Mouse (Mus musculus) olfactory bulb, adult 2 months (tissue): ENCODE results near the gene Taf3. TPM values are rescaled to one million over a fixed set of nuclear protein-coding genes. Genes with fewer than 3 reads are reported as not detected.

Experiments used
- H3K27ac ChIP-seq: fragments of 200-500 bp; 2 replicates; pipeline ENCODE4 v1.5.1; 2012; ENCODE audit warnings: low read depth, low read length; ENCODE audit not compliant: insufficient read depth
- H3K4me1 ChIP-seq: fragments of 200-500 bp; 2 replicates; pipeline ENCODE4 v1.6.1; 2012; ENCODE audit warnings: low read length; ENCODE audit not compliant: control insufficient read depth, insufficient read depth
- H3K4me3 ChIP-seq: fragments of 200-500 bp; 2 replicates; pipeline ENCODE4 v1.5.1; 2012; ENCODE audit warnings: mild to moderate bottlenecking, low read depth, low read length, moderate library complexity; ENCODE audit not compliant: insufficient read depth
- CTCF ChIP-seq: fragments of 200-500 bp; IDR thresholded peaks from 2 replicates; pipeline ENCODE4 v1.5.1; 2012; ENCODE audit warnings: low read depth, mild to moderate bottlenecking, low read length, moderate library complexity; ENCODE audit not compliant: insufficient read depth
- POLR2A ChIP-seq: fragments of 200-500 bp; IDR thresholded peaks from 2 replicates; pipeline ENCODE4 v1.6.1; 2012; ENCODE audit warnings: mild to moderate bottlenecking, low read depth, low read length, moderate library complexity; ENCODE audit not compliant: insufficient read depth
- WGBS: fragments of 180-500 bp; shearing (Covaris S2); methylation state at CpG from one replicate; pipeline ENCODE4 v1.1.7; 2018; 5-methylcytosine and 5-hydroxymethylcytosine counted together
- polyA plus RNA-seq: library from polyadenylated mRNA; stranded (reverse); fragments of >200 nt; gene quantifications from 2 replicates; pipeline ENCODE4 v1.2.4, GENCODE M21; 2012; ENCODE audit warnings: low replicate concordance; ENCODE audit not compliant: missing spikeins, insufficient read depth, insufficient read length

The Taf3 gene
- polyA plus RNA-seq, 1 experiment = not detected

GRCm38 (mm10) chr2:10074470-10074869, 26.1 kb upstream of the Taf3 start:
- H3K27ac ChIP-seq = no peak overlapping the region
- WGBS = 83% methylated on average over 7 of the region's 7 CpGs
- no peak overlapping the region for H3K4me3 ChIP-seq
- peaks cover 36% of the 10 kb centered on the region for H3K4me1 ChIP-seq
- TF ChIP-seq POLR2A (no peak), CTCF (no peak)

DNA sequence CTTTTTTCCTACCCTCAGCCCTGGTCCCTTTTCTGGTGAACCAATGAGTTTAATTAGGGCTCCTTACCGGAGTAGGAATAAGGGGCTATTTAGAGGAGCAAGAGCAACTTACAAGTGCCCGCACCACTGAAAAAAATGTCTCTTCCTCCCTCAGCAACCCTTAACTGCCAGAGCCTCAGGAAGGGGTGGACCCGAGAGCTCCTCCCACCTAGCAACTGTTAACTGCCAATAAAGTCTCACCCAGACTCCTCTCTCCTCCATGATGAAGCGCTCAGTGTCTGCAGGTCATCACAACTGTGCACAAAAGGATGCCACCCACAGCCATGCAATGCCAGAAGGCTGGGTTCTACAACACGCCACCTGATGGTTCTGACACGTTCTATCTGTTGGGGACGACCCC, 23.4 kb upstream of the Taf3 start:
- 74% methylated on average over 7 of the region's 7 CpGs for WGBS
- Histone ChIP-seq H3K4me1 (peaks cover 30% of the 10 kb centered on the region), H3K4me3 (no peak overlapping the region), H3K27ac (no peak overlapping the region)
- TF ChIP-seq CTCF (no peak), POLR2A (no peak)

GRCm38 (mm10) chr2:10058836-10059235, 10.4 kb upstream of the Taf3 start:
- 50% methylated on average over 5 of the region's 5 CpGs for whole genome bisulfite sequencing
- Histone ChIP-seq H3K27ac (no peak overlapping the region), H3K4me3 (no peak overlapping the region), H3K4me1 (no peaks in the 10 kb centered on the region)
- no peak for TF ChIP-seq POLR2A
- no peak for TF ChIP-seq CTCF

DNA sequence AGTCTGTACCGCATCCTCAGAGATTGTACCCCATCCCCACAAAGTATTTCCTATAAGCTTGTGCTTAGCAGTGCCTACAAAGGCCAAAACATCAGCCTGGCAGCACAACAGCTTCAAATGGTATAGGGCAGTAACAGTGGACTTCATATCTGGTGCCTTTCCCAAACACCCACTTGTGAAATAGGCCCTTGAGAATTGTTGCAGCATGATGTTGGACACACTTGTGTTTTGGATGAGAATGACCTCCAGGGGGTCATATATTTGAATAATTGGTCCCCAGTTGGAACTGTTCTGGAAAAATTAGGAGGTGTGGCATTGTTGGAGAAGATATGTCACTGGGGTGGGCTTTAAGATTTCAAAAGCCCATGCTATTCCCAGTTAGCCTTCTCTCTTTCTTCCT, 3.6 kb upstream of the Taf3 start:
- Histone ChIP-seq H3K4me1 (peaks cover 2% of the 10 kb centered on the region), H3K4me3 (no peak overlapping the region), H3K27ac (no peak overlapping the region)
- no peak for TF ChIP-seq POLR2A
- no peak for TF ChIP-seq CTCF
- 94% methylated on average over 1 of the region's 1 CpGs for WGBS

DNA sequence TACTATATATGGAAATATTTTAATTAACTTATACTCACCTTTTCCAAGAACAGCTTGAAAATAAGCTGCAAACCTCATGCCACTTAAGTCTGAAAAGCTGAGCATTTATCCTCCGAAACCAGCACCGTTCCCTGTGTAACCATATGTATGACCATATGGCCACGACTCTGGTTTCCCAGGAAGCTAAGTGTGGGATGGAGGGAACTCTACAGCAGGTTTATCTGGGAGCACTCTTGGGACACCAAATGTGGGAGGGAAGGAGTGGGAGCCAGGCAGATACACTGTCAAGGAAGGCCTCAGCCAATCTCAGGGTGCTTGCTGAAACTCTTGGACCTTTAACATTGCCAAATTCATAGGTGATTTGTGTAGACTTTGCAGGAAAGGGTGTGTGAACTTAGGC, 2.5 kb upstream of the Taf3 start:
- Histone ChIP-seq H3K4me3 (no peak overlapping the region), H3K4me1 (peaks cover 2% of the 10 kb centered on the region), H3K27ac (no peak overlapping the region)
- 94% methylated on average over 3 of the region's 3 CpGs for WGBS
- TF ChIP-seq CTCF (no peak), POLR2A (no peak)

- WGBS = 9% methylated on average over 10 of the region's 10 CpGs
Observed at GRCm38 (mm10) chr2:10049456-10049855, 1.1 kb upstream of the Taf3 start.

DNA sequence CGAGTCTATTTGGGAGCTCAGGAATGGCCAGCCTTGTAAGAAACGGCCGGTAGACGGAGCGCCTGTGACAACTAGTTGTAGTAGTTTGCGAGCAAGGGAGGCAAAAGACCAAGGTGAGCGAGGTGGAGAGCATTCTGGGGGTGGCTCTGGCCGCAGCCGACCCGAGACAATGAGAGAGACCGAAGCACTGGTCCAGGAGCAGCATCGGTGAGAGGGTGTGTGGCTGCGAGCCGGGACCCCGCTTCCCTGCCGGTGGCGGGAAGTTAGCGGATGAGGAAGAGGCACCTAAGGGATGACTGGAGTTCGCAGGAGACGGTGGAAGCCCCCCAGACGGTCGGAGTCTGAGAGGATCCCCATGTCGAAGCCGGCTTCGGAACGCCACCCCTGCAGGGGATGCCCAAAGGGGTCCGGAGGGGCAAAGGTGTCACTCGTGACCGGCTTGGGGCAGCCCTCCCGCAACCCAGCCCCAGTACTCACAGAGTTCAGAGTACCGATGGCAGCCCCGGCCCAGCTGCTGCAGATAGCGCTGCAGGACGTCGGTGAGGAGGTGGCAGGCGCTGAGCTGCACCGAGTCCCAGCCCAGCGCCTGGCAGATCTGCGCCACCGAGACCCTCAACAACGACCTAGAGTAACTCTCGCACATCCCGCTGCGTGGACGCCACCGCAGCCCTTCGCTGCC, 499 bp downstream of the Taf3 start:
- under 1% methylated on average over 47 of the region's 47 CpGs for WGBS
- TF ChIP-seq CTCF (no peak), POLR2A (no peak)
- peak overlapping the region; percentile 81 for H3K4me3 ChIP-seq
- peaks cover 2% of the 10 kb centered on the region for H3K4me1 ChIP-seq
- 0 out of 2 replicates have a peak overlapping the region, but pooled peaks have one; percentile 27 for H3K27ac ChIP-seq

More at GRCm38 (mm10) chr2:10049456-10049855, 1.1 kb upstream of the Taf3 start:
- no peak for TF ChIP-seq CTCF
- no peak for TF ChIP-seq POLR2A
- peaks cover 2% of the 10 kb centered on the region for H3K4me1 ChIP-seq
- no peak overlapping the region for H3K4me3 ChIP-seq
- no peak overlapping the region for H3K27ac ChIP-seq

- WGBS = 89% methylated on average over 3 of the region's 3 CpGs
- H3K4me1 ChIP-seq = no peaks in the 10 kb centered on the region
- no peak overlapping the region for H3K4me3 ChIP-seq
- H3K27ac ChIP-seq = no peak overlapping the region
- TF ChIP-seq CTCF = no peak
- no peak for TF ChIP-seq POLR2A
Observed at GRCm38 (mm10) chr2:10034976-10035375, 13.4 kb downstream of the Taf3 start.

GRCm38 (mm10) chr2:10033684-10034083, 14.7 kb downstream of the Taf3 start:
- Histone ChIP-seq H3K4me1 (no peaks in the 10 kb centered on the region), H3K4me3 (no peak overlapping the region), H3K27ac (no peak overlapping the region)
- TF ChIP-seq CTCF (no peak), POLR2A (no peak)
- 49% methylated on average over 4 of the region's 4 CpGs for WGBS

GRCm38 (mm10) chr2:10029755-10030154, 18.6 kb downstream of the Taf3 start:
- H3K27ac ChIP-seq = no peak overlapping the region
- 63% methylated on average over 7 of the region's 7 CpGs for WGBS
- no peak overlapping the region for H3K4me3 ChIP-seq
- no peaks in the 10 kb centered on the region for H3K4me1 ChIP-seq
- TF ChIP-seq POLR2A = no peak
- TF ChIP-seq CTCF = no peak
